Mouse (Mus musculus) hindbrain, embryonic 11.5 days (tissue): Measurements from ENCODE around the gene Dok5. TPM values are rescaled to one million over a fixed set of nuclear protein-coding genes. Genes with fewer than 3 reads are reported as not detected.
A peak's percentile ranks its signal among the peaks of the same experiment; 100 is the strongest.

Experiments used
- ATAC-seq: fragments of 200-750 bp; cut with Nextera tagmentation; 2 replicates; pipeline ENCODE4 v1.8.0; 2017; ENCODE audit warnings: mild to moderate bottlenecking, moderate TSS enrichment, moderate library complexity; ENCODE audit not compliant: low FRiP score
- DNase-seq: peaks from one replicate; pipeline ENCODE4 v3.0.0-alpha.2; 2015; ENCODE audit warnings: low spot score
- H3K27ac ChIP-seq: fragments of 300-500 bp; sonication (generic); 2 replicates; pipeline ENCODE4 v1.5.1; 2014; ENCODE audit warnings: mild to moderate bottlenecking, low read depth, low read length
- H3K27me3 ChIP-seq: fragments of 300-500 bp; sonication (generic); 2 replicates; pipeline ENCODE4 v1.6.1; 2014; ENCODE audit warnings: mild to moderate bottlenecking, low read length, moderate library complexity, mixed read lengths; ENCODE audit not compliant: control insufficient read depth, insufficient read depth
- H3K36me3 ChIP-seq: fragments of 300-500 bp; sonication (generic); 2 replicates; pipeline ENCODE4 v1.6.1; 2014; ENCODE audit warnings: mild to moderate bottlenecking, low read length, moderate library complexity, mixed read lengths; ENCODE audit not compliant: control insufficient read depth, insufficient read depth
- H3K4me1 ChIP-seq: fragments of 300-500 bp; sonication (generic); replicated peaks from 2 replicates; pipeline ENCODE4 v1.6.1; 2014; ENCODE audit warnings: low read length, mixed read lengths; ENCODE audit not compliant: control insufficient read depth, insufficient read depth
- H3K4me2 ChIP-seq: fragments of 300-500 bp; sonication (generic); replicated peaks from 2 replicates; pipeline ENCODE4 v1.6.1; 2014; ENCODE audit warnings: mild to moderate bottlenecking, low read depth, low read length
- H3K4me3 ChIP-seq: fragments of 300-500 bp; sonication (generic); 2 replicates; pipeline ENCODE4 v1.5.1; 2014; ENCODE audit warnings: low read depth, low read length
- H3K9ac ChIP-seq: fragments of 300-500 bp; sonication (generic); 2 replicates; pipeline ENCODE4 v1.6.1; 2014; ENCODE audit warnings: low read depth, low read length
- H3K9me3 ChIP-seq: fragments of 300-500 bp; sonication (generic); 2 replicates; pipeline ENCODE4 v1.6.1; 2016; ENCODE audit warnings: low read length; ENCODE audit not compliant: control insufficient read depth
- WGBS: fragments of 180-500 bp; shearing (Covaris S2); extraction: QIAGEN DNeasy Blood & Tissue Kit; methylation state at CpG from one replicate; pipeline ENCODE4 v1.1.7; 2014; 5-methylcytosine and 5-hydroxymethylcytosine counted together
- polyA plus RNA-seq: library from polyadenylated mRNA; unstranded; fragments of >200 nt; fragmentation: Nextera tagmentation; extraction: Ambion mirVana; gene quantifications from 2 replicates; pipeline ENCODE4 v1.2.1, GENCODE M21; 2014

Gene Dok5
- polyA plus RNA-seq, 1 experiment from 2014 or later = 18.0 TPM

- no peak overlapping the region for H3K4me2 ChIP-seq
- H3K4me1 ChIP-seq = peaks cover 5% of the 10 kb centered on the region; the same call in 1 of the 2 replicates
- DNase-seq = no peak
- 81% methylated on average over 10 of the region's 10 CpGs for WGBS
- H3K27ac ChIP-seq = no peak overlapping the region
- no peak for ATAC-seq
- H3K9ac ChIP-seq = no peak overlapping the region
- no peak overlapping the region for H3K4me3 ChIP-seq
- H3K9me3 ChIP-seq = no peaks in the 10 kb centered on the region
- no peaks in the 10 kb centered on the region for H3K36me3 ChIP-seq
- H3K27me3 ChIP-seq = no peaks in the 10 kb centered on the region
Measured at GRCm38 (mm10) chr2:170752191-170752850, 20.7 kb downstream of the Dok5 start.

GRCm38 (mm10) chr2:170755817-170756216 is 24.2 kb downstream of the Dok5 start:
- peaks cover 5% of the 10 kb centered on the region; the same call in 1 of the 2 replicates for H3K4me1 ChIP-seq
- no peak overlapping the region for H3K4me3 ChIP-seq
- H3K4me2 ChIP-seq = no peak overlapping the region
- DNase-seq (no peak), ATAC-seq (no peak)
- no peak overlapping the region for H3K27ac ChIP-seq
- H3K36me3 ChIP-seq = no peaks in the 10 kb centered on the region
- WGBS = 42% methylated on average over 2 of the region's 2 CpGs
- no peaks in the 10 kb centered on the region for H3K9me3 ChIP-seq
- no peaks in the 10 kb centered on the region for H3K27me3 ChIP-seq
- H3K9ac ChIP-seq = 0 out of 2 replicates have a peak overlapping the region, but pooled peaks have one; percentile 11

DNA sequence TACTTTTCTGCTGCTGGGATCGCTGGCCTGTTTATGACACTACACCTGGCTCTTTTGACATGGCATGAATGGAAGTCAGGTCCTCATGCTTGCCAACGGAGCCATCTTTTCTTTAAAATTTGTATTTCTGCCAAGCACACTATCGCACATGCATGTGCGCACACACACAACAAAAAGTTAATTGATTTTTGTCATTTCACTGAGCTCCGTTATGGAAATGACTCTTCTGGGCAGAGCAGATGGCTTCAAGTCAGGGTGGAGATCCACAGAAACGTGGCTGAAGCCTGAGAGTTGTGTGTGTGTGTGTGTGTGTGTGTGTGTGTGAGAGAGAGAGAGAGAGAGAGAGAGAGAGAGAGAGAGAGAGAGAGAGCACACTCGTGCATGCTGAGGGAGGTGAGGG is 25.1 kb downstream of the Dok5 start:
- Histone ChIP-seq H3K9ac (no peak overlapping the region), H3K4me3 (no peak overlapping the region), H3K4me1 (peaks cover 5% of the 10 kb centered on the region; the same call in 1 of the 2 replicates), H3K27ac (peak overlapping the region; percentile 67), H3K36me3 (no peaks in the 10 kb centered on the region), H3K4me2 (no peak overlapping the region), H3K27me3 (no peaks in the 10 kb centered on the region), H3K9me3 (no peaks in the 10 kb centered on the region)
- DNase-seq (no peak), ATAC-seq (no peak)
- 65% methylated on average over 7 of the region's 7 CpGs for WGBS

DNA sequence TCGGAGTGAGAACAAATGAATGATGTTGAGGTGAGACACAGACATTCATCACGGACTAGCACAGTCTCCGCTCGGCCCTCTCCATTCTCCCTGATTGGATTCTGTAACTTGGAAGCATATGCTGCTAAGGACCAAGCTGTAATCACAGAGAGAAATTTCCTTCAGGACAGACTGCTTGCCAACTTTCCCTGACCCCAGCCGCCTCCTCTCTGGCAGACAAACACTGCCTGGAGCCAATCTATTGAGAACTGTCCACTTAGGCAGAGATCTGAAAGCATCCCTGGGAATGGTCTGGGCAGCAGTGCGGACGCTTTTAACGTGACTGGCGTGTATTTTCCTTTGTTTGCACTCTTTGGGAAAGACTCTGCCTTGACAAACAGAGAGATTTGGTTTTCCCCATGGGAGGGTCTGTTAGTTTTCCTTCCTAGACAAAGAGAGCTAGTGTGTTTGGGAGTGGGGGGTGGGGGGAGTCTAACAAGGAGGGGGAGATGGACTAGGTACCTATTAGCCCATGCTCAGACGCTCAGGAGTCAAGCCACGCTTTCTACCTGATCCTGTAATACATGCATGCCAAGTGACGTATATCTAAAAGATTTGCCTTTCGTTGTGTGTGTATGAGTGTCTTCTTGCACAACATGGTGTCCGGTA is 25.7 kb downstream of the Dok5 start:
- Histone ChIP-seq H3K9ac (0 out of 2 replicates have a peak overlapping the region, but pooled peaks have one; percentile 5), H3K27ac (peak overlapping the region; percentile 67), H3K36me3 (no peaks in the 10 kb centered on the region), H3K9me3 (no peaks in the 10 kb centered on the region), H3K4me3 (no peak overlapping the region), H3K4me2 (no peak overlapping the region), H3K4me1 (peaks cover 5% of the 10 kb centered on the region; the same call in 1 of the 2 replicates), H3K27me3 (no peaks in the 10 kb centered on the region)
- WGBS = 38% methylated on average over 14 of the region's 14 CpGs
- DNase-seq = peak; percentile 47
- ATAC-seq = peak; percentile 64

GRCm38 (mm10) chr2:170758201-170758600 is 26.6 kb downstream of the Dok5 start:
- Histone ChIP-seq H3K4me1 (peaks cover 5% of the 10 kb centered on the region; the same call in 1 of the 2 replicates), H3K27me3 (no peaks in the 10 kb centered on the region), H3K4me3 (no peak overlapping the region), H3K4me2 (no peak overlapping the region), H3K9ac (no peak overlapping the region), H3K9me3 (no peaks in the 10 kb centered on the region), H3K27ac (no peak overlapping the region), H3K36me3 (no peaks in the 10 kb centered on the region)
- ATAC-seq = no peak
- no peak for DNase-seq
- WGBS = 84% methylated on average over 5 of the region's 5 CpGs

DNA sequence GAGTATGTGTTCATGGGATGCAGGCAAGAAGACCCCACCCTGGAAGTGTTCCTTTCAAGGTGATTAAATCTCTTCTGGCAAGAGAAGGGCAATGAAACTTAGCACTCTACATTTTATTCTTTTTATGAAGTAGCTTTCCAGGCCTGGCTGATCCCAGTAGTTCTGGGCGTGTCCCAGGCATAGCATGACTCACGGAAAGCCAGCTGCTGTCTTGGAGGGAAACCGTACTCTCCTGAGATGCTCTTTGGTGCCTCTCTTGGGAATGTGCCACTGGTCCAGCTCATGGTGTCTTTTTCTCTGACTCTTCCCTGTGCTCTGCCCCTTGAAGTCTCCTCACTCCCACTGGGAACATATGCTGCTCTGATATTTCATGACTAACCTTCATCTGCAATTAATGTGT is 33.1 kb downstream of the Dok5 start:
- Histone ChIP-seq H3K4me1 (no peaks in the 10 kb centered on the region), H3K36me3 (no peaks in the 10 kb centered on the region), H3K9me3 (no peaks in the 10 kb centered on the region), H3K27me3 (no peaks in the 10 kb centered on the region), H3K27ac (no peak overlapping the region), H3K4me3 (no peak overlapping the region), H3K4me2 (no peak overlapping the region), H3K9ac (no peak overlapping the region)
- 86% methylated on average over 3 of the region's 3 CpGs for WGBS
- ATAC-seq = no peak
- DNase-seq = no peak

DNA sequence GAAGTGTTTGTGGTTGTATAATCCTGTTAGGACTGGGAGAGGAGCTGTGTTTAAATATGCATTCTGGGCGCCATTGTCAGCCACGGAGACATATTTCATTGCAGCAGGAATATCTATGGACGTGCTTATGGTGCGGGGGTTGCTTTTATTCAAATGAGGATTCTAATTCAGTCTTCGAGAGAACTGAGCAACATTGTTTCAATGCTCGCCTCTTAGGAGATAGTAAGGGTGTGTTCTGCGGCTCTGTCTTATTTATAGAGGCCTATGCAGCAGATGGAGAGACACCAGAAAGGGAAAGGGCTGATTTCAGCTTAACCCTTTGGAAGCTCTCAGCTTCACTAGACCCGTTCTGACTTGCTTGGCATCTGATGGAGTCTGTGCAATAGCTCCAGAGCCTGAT is 35.6 kb downstream of the Dok5 start:
- Histone ChIP-seq H3K36me3 (no peaks in the 10 kb centered on the region), H3K4me2 (no peak overlapping the region), H3K27ac (no peak overlapping the region), H3K27me3 (no peaks in the 10 kb centered on the region), H3K9ac (no peak overlapping the region), H3K4me3 (no peak overlapping the region), H3K4me1 (peaks cover 3% of the 10 kb centered on the region; the same call in 1 of the 2 replicates), H3K9me3 (no peaks in the 10 kb centered on the region)
- 69% methylated on average over 8 of the region's 8 CpGs for WGBS
- DNase-seq (no peak), ATAC-seq (no peak)

DNA sequence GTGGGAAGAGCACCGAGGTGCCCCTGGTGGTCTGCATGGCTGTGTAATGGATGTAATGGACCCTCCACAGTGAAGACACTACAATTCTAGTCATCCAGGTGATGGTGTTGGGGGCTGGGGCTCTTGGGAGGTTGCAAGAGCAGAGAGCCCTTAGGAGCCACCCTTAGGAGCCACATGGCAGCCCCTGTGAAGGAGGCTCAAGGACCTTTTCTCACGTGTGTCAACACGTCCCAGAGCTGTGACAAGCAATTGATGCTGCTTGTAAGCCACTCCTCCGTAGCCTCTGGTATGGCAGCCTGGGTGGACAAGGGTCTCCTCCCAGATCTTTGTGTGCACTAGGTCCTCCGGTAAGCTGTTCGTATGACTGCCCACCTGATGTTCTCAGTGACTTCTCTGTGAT is 37.1 kb downstream of the Dok5 start:
- no peak overlapping the region for H3K27ac ChIP-seq
- no peak for DNase-seq
- no peak overlapping the region for H3K4me3 ChIP-seq
- H3K27me3 ChIP-seq = no peaks in the 10 kb centered on the region
- ATAC-seq = no peak
- no peak overlapping the region for H3K4me2 ChIP-seq
- no peak overlapping the region for H3K9ac ChIP-seq
- no peaks in the 10 kb centered on the region for H3K9me3 ChIP-seq
- no peaks in the 10 kb centered on the region for H3K36me3 ChIP-seq
- 73% methylated on average over 6 of the region's 6 CpGs for WGBS
- H3K4me1 ChIP-seq = peaks cover 3% of the 10 kb centered on the region; the same call in 1 of the 2 replicates

- ATAC-seq (peak; percentile 59; the same call in 1 of the 2 replicates), DNase-seq (no peak)
- H3K9ac ChIP-seq = no peak overlapping the region
- peak overlapping the region; percentile 19; the same call in 1 of the 2 replicates for H3K27ac ChIP-seq
- no peaks in the 10 kb centered on the region for H3K36me3 ChIP-seq
- no peaks in the 10 kb centered on the region for H3K9me3 ChIP-seq
- 13% methylated on average over 1 of the region's 1 CpGs for WGBS
- peaks cover 3% of the 10 kb centered on the region; the same call in 1 of the 2 replicates for H3K4me1 ChIP-seq
- H3K4me3 ChIP-seq = no peak overlapping the region
- H3K4me2 ChIP-seq = no peak overlapping the region
- H3K27me3 ChIP-seq = no peaks in the 10 kb centered on the region
Measured at GRCm38 (mm10) chr2:170771555-170771954, 39.9 kb downstream of the Dok5 start.
